Mouse (Mus musculus): Measurements from ENCODE around the gene Slc35b4. TPM values are rescaled to one million over a fixed set of nuclear protein-coding genes. Genes with fewer than 3 reads are reported as not detected.

The Slc35b4 gene
- polyA plus RNA-seq, 1 experiment = 23.5 TPM

GRCm38 (mm10) chr6:34159998-34160815 lies 16.7 kb downstream of the Slc35b4 start:
- no peaks in the 10 kb centered on the region for H3K27me3 ChIP-seq (ENCODE audit: control insufficient read depth, insufficient read depth, insufficient read length)
- H3K79me2 ChIP-seq (ENCODE audit: control insufficient read depth, insufficient read depth) = no peaks in the 10 kb centered on the region
- H3K4me3 ChIP-seq (ENCODE audit: insufficient read depth, poor library complexity, severe bottlenecking) = no peak overlapping the region
- no peaks in the 10 kb centered on the region for H3K79me3 ChIP-seq (ENCODE audit: low read depth)
- TF ChIP-seq MYOD1 (IDR thresholded peaks at IDR 0.05; ENCODE audit: control insufficient read depth, insufficient read length, low read depth) = no peak
- TF ChIP-seq CEBPB (IDR thresholded peaks at IDR 0.05; ENCODE audit: low read depth) = no peak
- TF ChIP-seq CTCF (IDR thresholded peaks at IDR 0.05; ENCODE audit: control insufficient read depth, insufficient read depth, insufficient read length) = no peak
- no peak for TF ChIP-seq FOSL1 (IDR thresholded peaks at IDR 0.05; ENCODE audit: insufficient read depth, low read length, poor library complexity, severe bottlenecking)
- no peak for TF ChIP-seq USF1 (IDR thresholded peaks at IDR 0.05; ENCODE audit: low read depth)
- TF ChIP-seq MYOG (IDR thresholded peaks at IDR 0.05; ENCODE audit: control insufficient read depth, extremely low read depth, insufficient read length) = no peak
- no peak for TF ChIP-seq MAX (IDR thresholded peaks at IDR 0.05)
- peaks cover 73% of the 10 kb centered on the region for H3K36me3 ChIP-seq (ENCODE audit: control insufficient read depth, insufficient read depth)
- no peak overlapping the region for H3ac ChIP-seq (ENCODE audit: control insufficient read depth, insufficient read length, low read depth)

- Histone ChIP-seq H3K27me3 (ENCODE audit: control insufficient read depth, insufficient read depth, insufficient read length) (no peaks in the 10 kb centered on the region), H3ac (ENCODE audit: control insufficient read depth, insufficient read length, low read depth) (no peak overlapping the region), H3K36me3 (ENCODE audit: control insufficient read depth, insufficient read depth) (peaks cover 51% of the 10 kb centered on the region)
Observed at GRCm38 (mm10) chr6:34156841-34157748, 19.8 kb downstream of the Slc35b4 start.

GRCm38 (mm10) chr6:34156057-34156456 lies 20.9 kb downstream of the Slc35b4 start:
- no peaks in the 10 kb centered on the region for H3K79me3 ChIP-seq (ENCODE audit: low read depth)
- no peak overlapping the region for H3ac ChIP-seq (ENCODE audit: control insufficient read depth, insufficient read length, low read depth)
- peaks cover 41% of the 10 kb centered on the region for H3K36me3 ChIP-seq (ENCODE audit: control insufficient read depth, insufficient read depth)
- no peaks in the 10 kb centered on the region for H3K79me2 ChIP-seq (ENCODE audit: control insufficient read depth, insufficient read depth)
- H3K27me3 ChIP-seq (ENCODE audit: control insufficient read depth, insufficient read depth, insufficient read length) = no peaks in the 10 kb centered on the region
- no peak for TF ChIP-seq CTCF (IDR thresholded peaks at IDR 0.05; ENCODE audit: control insufficient read depth, insufficient read depth, insufficient read length)
- no peak for TF ChIP-seq MYOG (IDR thresholded peaks at IDR 0.05; ENCODE audit: control insufficient read depth, extremely low read depth, insufficient read length)
- TF ChIP-seq CEBPB (IDR thresholded peaks at IDR 0.05; ENCODE audit: low read depth) = no peak
- TF ChIP-seq MAX (IDR thresholded peaks at IDR 0.05) = no peak
- no peak for TF ChIP-seq MYOD1 (IDR thresholded peaks at IDR 0.05; ENCODE audit: control insufficient read depth, insufficient read length, low read depth)
- TF ChIP-seq USF1 (IDR thresholded peaks at IDR 0.05; ENCODE audit: low read depth) = no peak
- no peak for TF ChIP-seq FOSL1 (IDR thresholded peaks at IDR 0.05; ENCODE audit: insufficient read depth, low read length, poor library complexity, severe bottlenecking)
- H3K4me3 ChIP-seq (ENCODE audit: insufficient read depth, poor library complexity, severe bottlenecking) = no peak overlapping the region

More at GRCm38 (mm10) chr6:34156841-34157748, 19.8 kb downstream of the Slc35b4 start:
- no peak overlapping the region for H3K4me3 ChIP-seq (ENCODE audit: insufficient read depth, poor library complexity, severe bottlenecking)
- H3K79me3 ChIP-seq (ENCODE audit: low read depth) = no peaks in the 10 kb centered on the region
- H3K79me2 ChIP-seq (ENCODE audit: control insufficient read depth, insufficient read depth) = no peaks in the 10 kb centered on the region
- TF ChIP-seq MYOG (IDR thresholded peaks at IDR 0.05; ENCODE audit: control insufficient read depth, extremely low read depth, insufficient read length) (no peak), MAX (IDR thresholded peaks at IDR 0.05) (no peak)

- Histone ChIP-seq H3K79me3 (ENCODE audit: low read depth) (no peaks in the 10 kb centered on the region), H3K4me3 (ENCODE audit: insufficient read depth, poor library complexity, severe bottlenecking) (no peak overlapping the region), H3K36me3 (ENCODE audit: control insufficient read depth, insufficient read depth) (peaks cover 33% of the 10 kb centered on the region), H3ac (ENCODE audit: control insufficient read depth, insufficient read length, low read depth) (no peak overlapping the region), H3K79me2 (ENCODE audit: control insufficient read depth, insufficient read depth) (no peaks in the 10 kb centered on the region), H3K27me3 (ENCODE audit: control insufficient read depth, insufficient read depth, insufficient read length) (no peaks in the 10 kb centered on the region)
- TF ChIP-seq CEBPB (IDR thresholded peaks at IDR 0.05; ENCODE audit: low read depth) = no peak
Observed at GRCm38 (mm10) chr6:34155137-34155804, 21.6 kb downstream of the Slc35b4 start.

- no peak overlapping the region for H3K4me3 ChIP-seq (ENCODE audit: insufficient read depth, poor library complexity, severe bottlenecking)
- no peak overlapping the region for H3ac ChIP-seq (ENCODE audit: control insufficient read depth, insufficient read length, low read depth)
- H3K79me2 ChIP-seq (ENCODE audit: control insufficient read depth, insufficient read depth) = no peaks in the 10 kb centered on the region
- TF ChIP-seq FOSL1 (IDR thresholded peaks at IDR 0.05; ENCODE audit: insufficient read depth, low read length, poor library complexity, severe bottlenecking) = no peak
- TF ChIP-seq MYOD1 (IDR thresholded peaks at IDR 0.05; ENCODE audit: control insufficient read depth, insufficient read length, low read depth) = no peak
- no peak for TF ChIP-seq MAX (IDR thresholded peaks at IDR 0.05)
- no peak for TF ChIP-seq CTCF (IDR thresholded peaks at IDR 0.05; ENCODE audit: control insufficient read depth, insufficient read depth, insufficient read length)
- TF ChIP-seq USF1 (IDR thresholded peaks at IDR 0.05; ENCODE audit: low read depth) = no peak
- no peaks in the 10 kb centered on the region for H3K27me3 ChIP-seq (ENCODE audit: control insufficient read depth, insufficient read depth, insufficient read length)
- H3K79me3 ChIP-seq (ENCODE audit: low read depth) = no peaks in the 10 kb centered on the region
- H3K36me3 ChIP-seq (ENCODE audit: control insufficient read depth, insufficient read depth) = peaks cover 23% of the 10 kb centered on the region
Observed at GRCm38 (mm10) chr6:34154202-34154601, 22.7 kb downstream of the Slc35b4 start.

Data from C2C12 (cell line).